Mouse (Mus musculus): ENCODE data around the gene Cacng4.

Gene Cacng4

DNA sequence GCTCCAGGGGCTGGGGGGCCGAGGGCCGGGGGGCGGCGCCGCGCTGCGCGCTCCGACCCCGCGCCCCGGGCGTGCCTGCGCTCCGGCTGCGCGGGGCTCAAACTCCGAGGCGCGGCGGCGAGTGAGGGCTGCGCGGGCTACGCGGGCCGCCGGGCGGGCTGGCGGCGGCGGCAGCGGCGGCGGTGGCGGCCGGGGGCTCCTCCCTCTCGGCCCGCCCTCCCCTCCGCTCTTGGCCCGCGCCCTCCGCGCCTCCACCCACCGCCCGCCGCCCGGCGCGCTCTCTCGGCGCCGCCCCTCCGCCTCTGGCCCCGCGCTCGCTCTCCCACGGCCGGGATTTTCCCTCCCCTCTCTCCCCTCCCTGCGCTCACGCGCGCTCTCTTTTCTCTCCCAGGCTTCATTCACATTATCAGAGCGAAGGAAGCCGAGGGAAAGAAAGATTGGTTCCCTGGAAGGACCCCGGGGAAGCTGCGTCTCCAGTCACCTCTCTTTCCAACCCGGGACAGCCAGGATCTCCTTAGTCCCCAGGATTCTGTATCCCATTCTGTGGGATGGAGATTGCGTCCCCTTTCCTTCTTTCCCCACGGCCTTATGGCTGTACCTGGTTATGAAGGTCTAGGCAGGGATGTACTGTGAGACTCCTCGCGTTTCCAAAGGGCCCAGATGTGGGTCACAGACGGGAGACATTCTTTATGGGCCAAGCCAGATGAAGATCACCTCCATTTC is at the start of gene Cacng4:
Gene Cacng4 (minus strand): TSS at position 11 of the 723 bp plus-strand sequence.
- DNase-seq = peak; percentile 24

DNA sequence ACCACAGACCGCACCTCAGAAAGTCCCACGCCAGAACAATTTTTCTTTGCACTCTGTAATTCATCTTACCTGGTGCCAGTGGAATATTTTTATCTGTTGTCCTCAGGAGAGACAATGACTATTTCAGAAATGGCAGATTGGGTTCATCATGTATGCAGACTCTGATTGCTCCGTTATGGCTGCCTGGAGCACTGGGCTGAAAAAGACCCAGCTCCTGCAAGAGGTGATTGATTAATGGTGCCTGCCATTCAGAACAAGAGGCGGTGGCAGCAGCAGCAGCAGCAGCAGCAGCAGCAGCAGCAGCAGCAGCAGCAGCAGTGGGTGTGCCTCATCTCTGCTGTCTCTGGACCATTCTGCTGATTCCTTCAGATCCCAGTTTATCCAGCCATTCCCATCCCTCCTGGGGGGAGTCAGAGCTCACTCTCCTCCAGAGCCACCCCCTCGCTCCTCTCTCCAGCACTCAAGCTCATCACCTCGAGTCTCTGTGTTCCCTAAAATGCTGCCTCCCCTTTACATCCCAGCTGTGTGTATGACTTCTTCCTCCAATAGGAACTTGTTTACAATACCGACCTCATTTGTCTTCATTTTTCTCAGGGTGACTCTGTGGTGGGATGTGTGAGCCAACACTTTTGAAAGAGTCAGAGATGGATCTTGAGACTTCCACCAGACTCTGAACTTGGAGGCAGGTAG is 39.1 kb upstream of the Cacng4 start:
- no peak for DNase-seq

DNA sequence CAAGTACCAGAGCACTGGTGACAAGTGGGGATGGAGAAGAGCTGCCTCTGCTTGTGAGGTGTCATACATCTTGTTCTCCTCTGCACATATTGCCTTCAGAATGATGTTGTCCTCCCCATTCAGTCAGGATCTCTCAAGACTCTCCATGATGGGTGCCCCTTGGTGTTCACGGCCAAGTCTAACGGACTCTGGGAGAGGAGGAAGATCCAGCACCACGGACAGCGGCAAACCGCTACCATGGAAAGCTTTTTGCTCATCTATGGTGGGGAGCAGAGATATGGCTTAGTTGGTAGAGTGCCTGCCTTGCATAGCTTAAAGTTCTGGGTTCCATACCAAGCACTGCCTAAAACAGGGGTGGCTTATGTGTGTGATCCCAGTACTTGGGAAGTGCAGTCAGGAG is 22.8 kb upstream of the Cacng4 start:
- DNase-seq = no peak

DNA sequence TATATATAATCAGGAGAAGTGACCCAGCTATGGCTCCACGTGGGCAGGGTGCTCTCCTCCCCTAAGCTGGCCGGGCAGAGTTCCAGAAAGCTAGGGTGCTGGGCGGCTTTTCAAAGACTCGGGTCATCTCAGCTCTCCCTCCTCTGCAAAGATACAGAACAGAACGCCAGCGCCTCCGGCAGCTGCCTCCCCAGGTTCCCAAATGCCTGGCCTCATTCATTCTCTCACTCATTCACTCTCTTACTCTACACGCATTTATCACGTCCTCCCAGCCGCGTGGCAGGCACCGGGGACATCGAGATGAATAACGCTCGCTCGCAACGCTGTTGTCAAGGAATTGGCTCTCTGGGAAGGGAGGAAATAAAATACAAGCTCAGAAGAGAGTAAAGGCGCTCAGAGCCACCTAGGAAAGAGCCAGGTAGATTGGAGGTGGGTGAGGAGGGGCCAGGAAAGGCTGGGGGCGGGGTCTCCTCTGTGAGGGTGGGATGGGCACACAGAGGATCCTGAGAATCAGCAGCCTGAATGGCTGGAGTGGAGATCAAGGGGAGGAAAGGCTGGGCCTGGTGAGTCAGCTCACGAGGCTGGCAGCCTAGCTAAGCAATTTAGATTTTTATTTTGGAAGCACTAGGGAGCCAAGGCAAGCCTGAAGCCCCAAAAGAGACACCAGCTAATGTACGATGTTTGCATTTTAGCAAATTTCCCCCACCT is 18.7 kb upstream of the Cacng4 start:
- no peak for DNase-seq

GRCm38 (mm10) chr11:107812429-107812828 is 18.1 kb upstream of the Cacng4 start:
- no peak for DNase-seq

GRCm38 (mm10) chr11:107808508-107808907 is 14.2 kb upstream of the Cacng4 start:
- DNase-seq = no peak

DNA sequence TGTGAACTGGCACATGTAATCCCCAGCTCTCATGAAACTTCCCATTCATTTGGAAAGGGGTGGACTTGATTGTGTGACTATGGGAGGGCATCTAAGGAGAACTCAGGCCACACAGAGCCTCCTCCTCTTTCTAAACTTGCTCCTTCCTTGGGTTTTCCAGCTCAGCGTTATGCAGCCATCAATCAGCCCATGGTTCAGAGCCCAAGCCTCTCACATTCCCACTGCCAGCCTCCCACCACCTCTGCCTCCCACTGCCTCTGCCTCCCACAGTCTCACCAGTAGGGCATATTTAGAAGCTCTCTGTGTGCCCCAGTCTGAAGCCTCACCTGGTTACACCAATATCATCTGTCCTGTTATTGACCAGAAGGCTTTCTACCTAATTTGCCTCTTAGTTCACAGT is 11.7 kb upstream of the Cacng4 start:
- DNase-seq = no peak

GRCm38 (mm10) chr11:107801946-107802345 is 7.6 kb upstream of the Cacng4 start:
- DNase-seq = no peak

- no peak for DNase-seq
These were observed 5.0 kb upstream of the Cacng4 start for GRCm38 (mm10) chr11:107799331-107799730.

GRCm38 (mm10) chr11:107796346-107796745 is 2.0 kb upstream of the Cacng4 start:
- no peak for DNase-seq

DNA sequence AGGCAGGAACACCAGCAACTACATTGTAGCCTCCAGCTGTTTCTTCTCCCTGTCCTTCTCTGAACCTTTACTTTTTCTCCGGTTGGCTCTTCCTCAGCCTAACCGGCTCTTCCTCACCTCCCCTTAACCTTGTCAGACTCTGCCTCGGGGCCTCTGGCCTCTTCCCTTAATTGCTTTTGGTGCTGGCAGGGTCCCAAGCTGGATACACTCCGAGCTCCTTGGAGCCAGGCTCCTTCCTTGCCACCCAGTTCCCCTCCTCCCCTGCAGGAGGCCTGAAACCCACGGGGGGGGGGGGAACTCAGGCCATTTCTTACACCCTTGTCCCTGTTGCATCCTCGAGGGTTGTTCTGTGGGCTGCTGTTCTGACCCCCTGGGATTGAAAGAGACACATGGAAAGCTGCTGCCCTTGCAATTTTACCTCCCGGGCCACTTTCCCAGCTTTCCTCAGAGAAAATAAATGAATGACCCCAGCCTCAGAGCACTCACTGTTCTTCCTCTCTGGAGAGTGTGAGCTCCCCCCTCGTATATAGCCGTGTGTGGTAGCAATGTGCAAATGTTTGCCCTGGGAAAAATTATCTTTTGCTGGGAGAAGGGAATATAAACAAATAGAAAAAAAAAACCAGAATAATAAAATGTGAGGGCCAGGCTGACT is 1.2 kb upstream of the Cacng4 start:
- no peak for DNase-seq

GRCm38 (mm10) chr11:107794103-107794493 is 259 bp downstream of the Cacng4 start:
- DNase-seq = peak; percentile 11

GRCm38 (mm10) chr11:107793200-107794102 is 906 bp downstream of the Cacng4 start:
- DNase-seq = no peak

- no peak for DNase-seq
These were observed 2.2 kb downstream of the Cacng4 start for GRCm38 (mm10) chr11:107792136-107792535.

DNA sequence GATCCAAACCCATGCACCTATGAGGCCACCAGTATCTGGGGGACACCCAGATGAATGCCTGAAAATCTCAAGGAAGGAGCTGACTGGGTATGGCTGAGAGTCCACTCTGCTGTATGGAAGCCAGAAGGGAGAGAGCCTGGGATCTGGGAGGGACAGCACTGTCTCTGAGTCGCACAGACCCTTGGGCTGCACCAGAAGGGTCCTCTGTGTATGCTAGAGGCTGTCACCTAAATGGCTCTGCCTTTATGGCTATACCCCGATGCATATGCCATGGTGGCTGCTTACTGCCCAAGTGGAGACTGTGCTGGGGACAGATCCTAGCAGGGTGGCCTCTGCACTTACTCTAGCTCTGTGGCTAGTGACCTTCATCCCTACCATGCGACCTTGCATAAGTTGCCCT is 8.6 kb downstream of the Cacng4 start:
- DNase-seq = no peak

- DNase-seq = no peak
These were observed 9.1 kb downstream of the Cacng4 start for GRCm38 (mm10) chr11:107785288-107785687.

- no peak for DNase-seq
These were observed 10.2 kb downstream of the Cacng4 start for GRCm38 (mm10) chr11:107783861-107784754.

GRCm38 (mm10) chr11:107782591-107782990 is 11.8 kb downstream of the Cacng4 start:
- DNase-seq = no peak

- no peak for DNase-seq
These were observed 15.5 kb downstream of the Cacng4 start for GRCm38 (mm10) chr11:107778859-107779258.

- no peak for DNase-seq
These were observed 16.9 kb downstream of the Cacng4 start for GRCm38 (mm10) chr11:107777487-107777886.

- no peak for DNase-seq
These were observed 21.0 kb downstream of the Cacng4 start for GRCm38 (mm10) chr11:107773312-107773711.
